Mouse (Mus musculus) embryonic fibroblast, embryonic 13.5 days (primary cell): ENCODE data around the gene Sugct. TPM values are rescaled to one million over a fixed set of nuclear protein-coding genes. Genes with fewer than 3 reads are reported as not detected.

Source experiments
- H3K27ac ChIP-seq: 2 replicates; pipeline ENCODE4 v1.5.1; 2012; ENCODE audit warnings: low read length, control low read depth, inconsistent platforms; ENCODE audit not compliant: insufficient read depth
- H3K4me1 ChIP-seq: 2 replicates; pipeline ENCODE4 v1.6.1; 2011; ENCODE audit warnings: low read length; ENCODE audit not compliant: control insufficient read depth, insufficient read depth
- H3K4me3 ChIP-seq: 2 replicates; pipeline ENCODE4 v1.5.1; 2011; ENCODE audit warnings: mild to moderate bottlenecking, control low read depth, low read length; ENCODE audit not compliant: insufficient read depth
- CTCF ChIP-seq: IDR thresholded peaks from 2 replicates; pipeline ENCODE4 v1.5.1; 2011; ENCODE audit warnings: mild to moderate bottlenecking, control low read depth, low read length, moderate library complexity, borderline replicate concordance; ENCODE audit not compliant: insufficient read depth
- POLR2A ChIP-seq: IDR thresholded peaks from 2 replicates; pipeline ENCODE4 v1.6.1; 2011; ENCODE audit warnings: low read depth, mild to moderate bottlenecking, control low read depth, low read length, moderate library complexity
- polyA plus RNA-seq: library from polyadenylated mRNA; stranded (reverse); fragments of >200 nt; gene quantifications from 2 replicates; pipeline ENCODE4 v1.2.4, GENCODE M21; 2011; ENCODE audit warnings: low read depth; ENCODE audit not compliant: missing spikeins, insufficient read length

The Sugct gene
- polyA plus RNA-seq, 1 experiment = 2.1 TPM

DNA sequence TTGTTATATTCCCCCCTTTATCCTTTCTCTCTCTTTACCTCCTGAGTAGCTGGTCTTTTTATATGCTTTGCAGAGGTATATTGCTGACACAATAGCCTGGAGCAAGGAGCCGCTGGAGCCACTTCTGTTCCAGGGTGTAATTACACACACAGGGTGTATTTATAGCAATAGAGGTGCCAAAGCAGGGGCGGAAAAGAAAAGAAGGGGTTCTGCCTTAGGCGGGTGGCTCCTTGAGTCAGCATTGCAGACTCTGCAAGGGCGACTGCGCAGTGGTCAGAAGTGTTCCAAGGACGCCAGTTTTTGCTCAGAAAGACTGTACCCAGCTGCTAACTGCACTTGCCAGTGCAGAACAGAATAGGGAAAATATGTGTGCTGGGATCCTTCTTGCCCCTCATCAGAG lies 869.7 kb downstream of the Sugct start:
- Histone ChIP-seq H3K27ac (no peak overlapping the region), H3K4me1 (no peaks in the 10 kb centered on the region), H3K4me3 (no peak overlapping the region)
- TF ChIP-seq POLR2A = no peak
- TF ChIP-seq CTCF = no peak

DNA sequence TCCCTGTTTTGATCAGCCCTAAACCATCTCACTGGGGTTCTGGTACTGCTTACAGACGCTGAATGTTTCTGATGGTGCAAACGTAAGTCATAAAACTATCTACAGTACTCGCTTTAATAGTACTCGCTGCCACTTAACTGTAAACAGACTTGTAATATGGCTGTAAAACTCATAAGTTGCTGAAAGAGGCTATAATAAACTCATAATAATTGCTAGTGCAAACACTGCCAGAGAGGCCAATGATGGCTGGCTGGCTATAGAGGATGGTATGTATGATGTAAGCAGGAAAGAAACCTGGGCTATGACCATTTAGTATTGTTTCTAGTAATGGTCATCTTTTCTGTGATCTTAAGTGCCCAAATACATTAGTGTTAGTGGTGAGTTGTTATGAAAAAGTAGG lies 873.6 kb downstream of the Sugct start:
- H3K4me3 ChIP-seq = no peak overlapping the region
- no peaks in the 10 kb centered on the region for H3K4me1 ChIP-seq
- H3K27ac ChIP-seq = no peak overlapping the region
- no peak for TF ChIP-seq CTCF
- no peak for TF ChIP-seq POLR2A

DNA sequence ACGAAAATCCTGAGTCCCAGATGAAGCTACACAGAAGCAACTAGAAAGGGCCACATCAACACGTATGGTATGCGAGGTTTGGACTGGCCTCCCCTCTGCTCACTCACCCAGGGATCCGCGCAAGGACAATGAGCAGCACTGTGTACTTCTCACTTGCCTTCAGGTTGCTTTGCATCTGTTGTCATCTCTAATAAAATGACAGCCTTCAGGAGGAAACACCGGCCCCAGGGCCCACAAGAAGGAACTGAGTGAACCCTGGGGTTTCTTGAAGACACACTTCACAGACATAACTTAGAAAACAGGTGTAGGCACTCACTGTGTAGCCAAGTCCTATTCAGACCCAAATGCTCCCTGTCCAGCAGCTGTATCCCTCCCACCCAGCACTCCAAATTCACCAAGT lies 877.9 kb downstream of the Sugct start:
- TF ChIP-seq CTCF (no peak), POLR2A (no peak)
- no peaks in the 10 kb centered on the region for H3K4me1 ChIP-seq
- no peak overlapping the region for H3K27ac ChIP-seq
- H3K4me3 ChIP-seq = no peak overlapping the region

DNA sequence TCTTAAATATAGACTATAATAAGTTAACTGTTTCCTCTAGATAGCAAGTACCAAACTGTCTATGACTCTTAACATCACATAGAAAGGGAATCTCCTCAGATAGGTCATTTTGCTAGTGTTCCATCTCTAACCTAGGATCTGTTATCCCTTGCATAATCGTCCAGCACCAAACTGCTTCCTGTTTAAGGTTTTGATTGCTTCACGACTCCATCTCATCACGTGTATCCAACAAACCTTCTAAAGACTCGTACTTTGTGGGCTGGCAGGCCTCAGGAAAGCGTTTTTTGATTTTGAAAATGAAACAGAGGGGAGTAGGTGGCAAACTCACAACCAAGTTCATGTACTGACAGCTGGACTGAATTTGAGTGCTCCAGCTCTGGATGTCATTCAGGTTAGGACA lies 878.6 kb downstream of the Sugct start:
- Histone ChIP-seq H3K4me1 (no peaks in the 10 kb centered on the region), H3K27ac (no peak overlapping the region), H3K4me3 (no peak overlapping the region)
- no peak for TF ChIP-seq CTCF
- TF ChIP-seq POLR2A = no peak

DNA sequence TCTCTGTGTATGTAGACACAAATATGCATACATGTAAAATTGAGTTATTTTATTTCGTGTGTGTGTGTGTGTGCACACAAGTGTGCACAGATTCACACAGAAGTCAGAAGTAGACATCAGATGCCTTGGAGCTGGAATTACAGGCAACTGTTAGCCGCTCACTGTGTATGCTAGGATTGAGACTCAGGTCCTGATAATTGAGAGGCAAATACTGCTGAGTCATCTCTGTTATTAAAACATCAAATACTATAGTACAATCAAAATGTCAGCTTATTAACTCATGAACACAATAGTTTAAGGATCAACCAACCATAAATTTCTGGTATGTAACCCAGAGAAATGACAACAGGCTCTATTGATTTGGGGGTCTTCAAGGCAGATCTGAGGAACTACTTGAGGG lies 883.1 kb downstream of the Sugct start:
- no peak for TF ChIP-seq CTCF
- no peak for TF ChIP-seq POLR2A
- Histone ChIP-seq H3K27ac (no peak overlapping the region), H3K4me1 (no peaks in the 10 kb centered on the region), H3K4me3 (no peak overlapping the region)

Other genes starting within 250 kb of the Sugct start
- 33.0 and 34.6 TPM in 2 replicates for gene Mplkip, start 361 bp downstream of the Sugct start, polyA plus RNA-seq
- 53.4 and 57.8 TPM in 2 replicates for gene Cdk13, start 109.5 kb upstream of the Sugct start, polyA plus RNA-seq
- 60.8 and 65.3 TPM in 2 replicates for gene Rala, start 248.7 kb upstream of the Sugct start, polyA plus RNA-seq